Mouse (Mus musculus): ENCODE measurements around the gene Zswim7.
"Not testable (repeated sequence)": the region's sequence is repeated elsewhere in the genome, so short reads cannot be mapped to it uniquely, and the experiment has no call there.

The Zswim7 gene

DNA sequence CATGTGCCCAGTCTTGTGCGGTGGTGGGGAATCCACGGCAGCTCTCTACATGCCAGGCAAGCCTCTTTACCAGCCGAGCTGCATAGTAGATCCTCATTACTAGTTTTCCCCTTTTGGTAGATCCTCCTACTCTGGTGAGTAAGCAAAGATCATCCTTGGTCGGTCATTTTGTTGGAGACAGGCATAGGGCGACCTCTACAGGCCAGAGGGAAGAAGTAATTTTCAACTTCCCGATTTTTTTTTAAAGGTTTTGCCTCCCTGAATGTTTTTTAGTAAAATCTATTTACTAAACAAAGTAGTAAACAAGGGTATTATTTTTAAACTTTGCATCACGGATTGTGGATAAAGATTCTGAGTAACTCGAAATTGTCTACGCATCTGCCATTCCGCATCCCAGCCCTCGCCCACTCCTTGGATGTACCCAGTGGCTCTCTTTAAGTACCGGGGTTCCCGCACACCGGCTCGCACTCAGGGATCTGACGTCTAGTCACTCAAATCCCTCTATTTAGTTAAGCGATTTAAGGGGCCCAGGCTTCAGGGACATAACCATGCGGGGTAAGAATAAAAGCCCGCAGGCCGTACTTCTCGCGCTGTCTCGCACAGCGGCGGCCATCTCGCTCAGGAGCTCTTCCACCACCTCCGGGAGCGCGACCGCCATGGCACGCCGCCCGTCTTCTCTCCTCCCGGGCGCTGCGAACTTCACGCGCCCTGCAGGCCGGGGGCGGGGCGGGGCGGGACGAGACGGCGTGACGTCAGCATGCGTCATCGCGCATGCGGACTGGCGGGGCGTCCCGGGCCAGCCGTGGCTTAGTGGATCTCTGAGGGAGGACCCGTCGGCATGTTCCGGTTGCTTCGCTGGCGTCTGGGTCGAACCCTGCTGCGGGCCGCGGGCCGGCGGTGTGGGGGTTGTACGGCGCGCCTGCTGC is at the start of gene Zswim7, which contains the start of gene Ttc19:
Gene Zswim7, minus strand, starts transcription at position 701 of the 926 bp plus-strand sequence.
Gene Ttc19, plus strand, starts transcription at position 799 of the 926 bp plus-strand sequence.
- peak; percentile 87 for DNase-seq (ENCODE audit: low read depth, low spot score)

DNA sequence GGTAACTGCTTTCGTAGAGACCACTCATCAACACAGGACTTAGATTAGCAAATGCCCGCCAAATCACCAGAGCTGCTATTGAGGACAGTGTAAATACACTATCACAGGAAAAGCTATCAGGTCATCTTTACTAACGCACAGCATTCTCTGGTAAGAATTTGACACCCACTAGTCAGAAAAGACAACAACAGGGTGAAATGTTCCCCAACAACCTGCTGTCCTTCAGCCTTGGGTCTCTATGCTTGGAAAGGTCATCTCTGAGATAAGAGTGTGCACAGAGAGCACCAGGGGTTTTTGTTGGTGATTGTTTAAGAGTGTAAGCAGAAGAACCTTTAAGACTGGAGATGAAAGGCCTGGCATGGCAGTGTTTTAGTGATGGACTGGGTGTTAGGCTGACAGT is 42.5 kb upstream of the Zswim7 start:
- DNase-seq (ENCODE audit: low read depth, low spot score): no peak

- no peak for DNase-seq (ENCODE audit: low read depth, low spot score)
These were observed 38.9 kb upstream of the Zswim7 start for GRCm38 (mm10) chr11:62320097-62320496.

DNA sequence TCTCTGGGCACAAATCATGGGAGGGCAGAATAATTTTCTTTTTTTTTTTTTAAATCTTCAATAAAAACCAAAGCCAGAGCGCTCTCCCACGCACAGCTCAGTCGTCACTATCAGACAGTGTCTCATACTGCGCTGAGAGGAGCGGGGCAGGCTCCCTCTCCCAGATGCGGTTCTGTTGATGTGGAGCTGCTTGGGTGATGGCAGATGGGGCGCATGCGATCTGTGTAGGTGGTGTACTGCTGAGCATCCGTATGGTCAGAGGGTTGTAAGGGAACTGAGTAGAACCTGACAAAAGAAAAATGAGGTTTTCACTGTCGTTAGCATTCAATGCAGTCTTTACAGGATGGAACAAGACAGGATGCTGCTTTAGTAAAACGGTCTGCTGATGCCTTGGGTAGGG is 36.6 kb upstream of the Zswim7 start:
- DNase-seq (ENCODE audit: low read depth, low spot score): no peak

- DNase-seq (ENCODE audit: low read depth, low spot score): no peak
These were observed 33.8 kb upstream of the Zswim7 start for GRCm38 (mm10) chr11:62314984-62315383.

- DNase-seq (ENCODE audit: low read depth, low spot score): no peak
These were observed 28.1 kb upstream of the Zswim7 start for GRCm38 (mm10) chr11:62309296-62309695.

DNA sequence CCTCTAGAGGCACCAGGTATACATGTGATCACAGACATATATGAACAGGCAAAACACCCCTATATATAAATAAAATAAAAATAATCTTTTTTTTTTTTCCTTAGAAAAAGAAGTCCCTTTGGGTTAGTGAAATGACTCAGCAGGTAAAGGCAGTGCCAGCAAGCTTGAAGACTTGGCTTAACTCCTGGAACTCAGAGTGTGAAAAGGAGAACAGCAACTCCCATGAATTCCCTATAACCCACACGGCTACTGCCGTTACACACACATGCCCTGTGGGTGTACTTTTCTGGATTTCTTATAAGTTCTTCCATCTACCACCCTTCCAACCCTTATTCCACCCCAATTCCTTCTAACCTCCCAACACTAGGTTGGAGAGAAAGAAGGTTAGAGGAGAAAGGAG is 24.7 kb upstream of the Zswim7 start:
- DNase-seq (ENCODE audit: low read depth, low spot score): no peak

DNA sequence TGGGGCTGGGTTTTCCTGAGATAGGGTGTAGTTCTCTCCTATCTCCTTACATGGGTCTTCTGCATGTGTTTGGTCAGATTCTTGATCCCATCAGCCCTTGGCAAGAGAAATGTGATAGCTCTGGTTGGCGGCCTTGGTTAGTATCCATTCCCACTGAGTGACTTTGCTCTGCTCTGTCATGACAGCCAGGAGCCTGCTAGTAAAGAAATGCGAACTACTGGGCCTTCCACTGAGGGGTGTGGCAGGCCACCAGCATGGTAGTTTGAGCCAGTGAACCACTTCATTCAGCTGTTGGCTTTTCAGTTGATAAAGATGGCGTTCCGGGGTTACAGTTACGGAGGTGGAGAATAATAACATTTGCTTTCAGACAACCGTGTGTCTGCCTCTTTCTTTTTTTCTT is 17.7 kb upstream of the Zswim7 start:
- no peak for DNase-seq (ENCODE audit: low read depth, low spot score)

GRCm38 (mm10) chr11:62294121-62294520 is 12.9 kb upstream of the Zswim7 start:
- DNase-seq (ENCODE audit: low read depth, low spot score): no peak

DNA sequence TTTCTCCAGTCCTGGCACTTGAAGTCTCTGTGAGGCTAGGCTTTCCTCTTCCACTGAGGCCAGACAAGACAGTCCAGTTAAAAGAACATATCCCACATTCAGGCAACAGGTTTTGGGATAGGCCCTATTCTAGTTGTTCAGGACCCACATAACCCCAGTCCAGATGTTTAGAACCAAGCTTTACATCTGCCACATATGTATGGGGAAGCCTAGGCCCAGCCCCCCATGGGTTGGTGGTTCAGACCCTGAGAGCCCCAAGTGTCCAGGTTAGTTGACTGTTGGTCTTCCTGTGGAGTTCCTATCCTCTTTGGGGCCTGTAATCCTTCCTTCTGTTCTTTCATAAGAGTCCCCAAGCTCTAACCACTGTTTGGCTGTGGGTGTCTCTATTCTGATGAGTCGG is 6.5 kb upstream of the Zswim7 start:
- no peak for DNase-seq (ENCODE audit: low read depth, low spot score)

DNA sequence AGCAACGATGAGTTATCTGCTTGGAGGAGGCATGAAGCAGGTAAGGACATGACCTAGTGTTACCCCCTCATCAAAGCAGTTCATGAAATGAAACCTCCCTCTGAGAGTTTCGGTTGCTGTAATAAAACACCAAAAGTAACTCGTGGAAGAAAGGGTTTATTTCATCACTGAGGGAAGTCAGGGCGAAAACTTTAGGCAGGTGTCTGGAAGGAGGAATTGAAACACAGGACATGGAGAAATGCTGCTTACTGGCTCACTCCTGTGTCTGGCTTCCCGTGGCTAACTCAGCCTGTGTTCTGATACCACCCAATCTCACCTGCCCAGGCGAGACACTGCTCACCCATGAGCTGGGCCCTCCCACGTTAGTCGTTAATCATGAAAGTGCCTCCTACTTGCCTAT is 3.8 kb upstream of the Zswim7 start:
- DNase-seq (ENCODE audit: low read depth, low spot score): no peak

DNA sequence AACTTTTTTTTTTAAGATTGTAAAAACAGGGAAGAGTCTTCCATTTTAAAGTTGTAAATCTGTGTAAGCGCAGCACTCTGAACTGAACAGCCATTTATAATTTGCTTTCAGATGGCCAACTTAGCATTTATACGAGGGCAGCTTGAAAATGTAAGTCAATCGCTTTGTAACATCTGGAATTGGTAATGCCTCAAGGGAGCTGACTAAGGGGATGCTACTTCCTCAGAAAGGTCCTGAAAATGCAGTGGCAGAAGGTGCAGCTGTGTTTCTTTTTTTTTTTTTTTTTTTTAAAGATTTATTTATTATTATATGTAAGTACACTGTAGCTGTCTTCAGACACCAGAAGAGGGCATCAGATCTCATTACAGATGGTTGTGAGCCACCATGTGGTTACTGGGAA is 2.8 kb upstream of the Zswim7 start:
- not testable (repeated sequence) for DNase-seq (ENCODE audit: low read depth, low spot score)

GRCm38 (mm10) chr11:62281601-62281997 is 424 bp upstream of the Zswim7 start:
- DNase-seq (ENCODE audit: low read depth, low spot score): peak; percentile 43

- DNase-seq (ENCODE audit: low read depth, low spot score): peak; percentile 75
These were observed 3.1 kb downstream of the Zswim7 start for GRCm38 (mm10) chr11:62278027-62278426.

- DNase-seq (ENCODE audit: low read depth, low spot score): no peak
These were observed 4.1 kb downstream of the Zswim7 start for GRCm38 (mm10) chr11:62277086-62277485.

GRCm38 (mm10) chr11:62270851-62271250 is 10.3 kb downstream of the Zswim7 start:
- DNase-seq (ENCODE audit: low read depth, low spot score): no peak

DNA sequence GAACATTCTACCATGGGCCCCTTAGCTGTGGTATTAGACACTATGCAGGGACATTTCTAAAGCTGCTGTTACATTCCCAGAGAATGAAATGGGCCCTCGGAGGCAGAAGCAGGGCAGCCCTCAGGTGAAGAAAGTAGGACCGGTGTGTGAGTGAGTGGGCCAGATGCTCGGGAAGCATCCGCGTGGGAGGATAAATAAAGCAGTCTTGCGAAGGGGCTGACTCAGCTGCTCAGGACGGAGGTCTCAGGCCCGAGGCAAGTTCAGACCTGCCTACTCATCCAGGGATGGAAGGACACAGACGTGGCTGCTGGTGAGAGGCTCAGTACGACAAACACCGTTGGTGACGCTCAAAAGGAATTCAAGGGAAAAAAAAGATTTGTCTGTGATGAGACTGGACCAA is 12.1 kb downstream of the Zswim7 start:
- DNase-seq (ENCODE audit: low read depth, low spot score): no peak

DNA sequence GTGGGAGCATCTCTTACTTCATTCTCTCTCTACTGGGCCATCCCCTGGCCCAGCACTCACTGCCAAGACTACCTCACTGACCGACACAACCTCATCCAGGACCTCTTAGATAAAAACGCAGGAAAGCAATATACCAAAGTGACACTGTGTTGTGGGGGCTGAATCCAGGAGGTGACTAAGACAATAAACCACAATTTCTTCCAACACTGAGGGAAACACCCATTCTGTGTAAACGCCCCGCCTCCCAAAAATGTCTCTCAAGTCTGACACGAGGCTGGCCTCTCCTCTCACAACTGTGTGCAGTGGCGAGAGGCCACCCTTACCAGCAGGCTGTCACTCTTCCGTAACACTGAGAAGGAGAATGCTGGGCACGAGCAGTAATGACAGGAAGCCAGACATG is 12.8 kb downstream of the Zswim7 start:
- no peak for DNase-seq (ENCODE audit: low read depth, low spot score)

DNA sequence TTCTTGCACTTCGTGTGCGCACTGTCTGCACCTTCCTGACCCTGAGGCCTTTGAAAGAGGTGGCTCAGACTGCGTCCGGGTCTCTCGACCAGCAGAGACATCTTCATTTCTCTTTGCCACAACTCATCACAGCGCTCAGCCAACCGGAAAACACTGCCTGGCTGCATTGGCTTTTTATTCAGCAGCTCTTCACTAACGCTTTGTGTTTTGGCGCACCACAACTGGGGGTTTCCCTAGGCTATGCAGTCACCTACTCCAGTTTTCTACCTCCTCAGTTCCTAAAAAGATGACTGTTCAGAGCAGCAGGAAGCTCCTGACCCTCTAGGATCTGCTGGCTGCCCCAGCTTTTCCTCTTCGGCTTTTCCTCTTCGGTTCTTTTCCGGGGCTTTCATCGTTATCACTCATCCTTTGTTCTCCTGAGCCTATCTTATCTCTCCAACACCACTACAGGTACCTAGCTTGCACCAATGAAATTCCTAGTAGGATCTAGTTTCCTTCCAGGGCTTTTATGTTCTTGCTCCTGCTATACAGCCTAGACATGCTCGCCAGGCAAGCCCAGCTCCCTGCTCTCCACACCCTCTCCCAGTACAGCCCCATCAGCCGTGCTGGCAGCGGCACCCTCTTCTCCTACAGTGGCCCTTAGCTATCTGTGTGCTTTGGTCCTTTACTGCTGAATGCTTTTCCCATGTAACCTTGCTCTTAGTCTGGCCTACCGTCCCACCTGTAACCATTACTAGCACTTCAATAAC is 14.5 kb downstream of the Zswim7 start:
- no peak for DNase-seq (ENCODE audit: low read depth, low spot score)

GRCm38 (mm10) chr11:62265642-62266041 is 15.5 kb downstream of the Zswim7 start:
- DNase-seq (ENCODE audit: low read depth, low spot score): no peak

DNA sequence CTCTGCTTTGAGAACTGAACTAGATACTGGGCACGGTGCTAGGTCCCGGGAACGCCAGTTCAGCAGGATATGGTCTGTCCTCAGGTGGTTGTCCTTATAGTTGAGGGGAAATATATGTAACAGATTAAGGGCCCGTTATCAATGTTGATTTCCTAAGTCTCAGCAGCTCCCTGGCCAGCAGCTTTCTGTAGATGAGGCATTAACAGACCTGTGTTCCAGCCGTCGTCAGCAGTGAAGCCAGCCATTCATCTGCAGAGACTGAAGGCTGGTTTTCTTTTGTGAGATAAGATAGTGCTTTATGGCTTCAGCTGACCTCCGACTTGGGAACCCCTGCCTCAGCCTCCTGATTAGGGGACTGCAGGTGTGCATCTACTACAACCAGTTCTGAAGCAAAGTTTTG is 17.2 kb downstream of the Zswim7 start:
- no peak for DNase-seq (ENCODE audit: low read depth, low spot score)

- DNase-seq (ENCODE audit: low read depth, low spot score): no peak
These were observed 17.6 kb downstream of the Zswim7 start for GRCm38 (mm10) chr11:62263599-62263998.

GRCm38 (mm10) chr11:62259214-62259613 is 22.0 kb downstream of the Zswim7 start:
- DNase-seq (ENCODE audit: low read depth, low spot score): no peak

All from c-Kit-negative CD71-positive TER-119-positive erythroid progenitor cells, embryonic 14.5 days (primary cell).